Mouse (Mus musculus): ENCODE measurements around the gene A630089N07Rik. TPM values are rescaled to one million over a fixed set of nuclear protein-coding genes. Genes with fewer than 3 reads are reported as not detected.

A630089N07Rik gene
- polyA plus RNA-seq, 1 experiment from 2014 or later = 26.9 TPM

- Histone ChIP-seq H3K27me3 (ENCODE audit: control insufficient read depth, insufficient read depth, low read length) (no peaks in the 10 kb centered on the region), H3K36me3 (ENCODE audit: control insufficient read depth, insufficient read depth, low read length) (peaks cover 12% of the 10 kb centered on the region), H3K9ac (ENCODE audit: low read length) (no peak overlapping the region), H3K9me3 (ENCODE audit: control insufficient read depth, low read length) (no peaks in the 10 kb centered on the region), H3K27ac (ENCODE audit: low read depth, low read length) (no peak overlapping the region), H3K4me2 (no peak overlapping the region), H3K4me3 (ENCODE audit: low read depth, low read length) (no peak overlapping the region), H3K4me1 (ENCODE audit: control insufficient read depth, insufficient read depth, low read length) (no peaks in the 10 kb centered on the region)
- ATAC-seq (ENCODE audit: low FRiP score) (no peak), DNase-seq (ENCODE audit: low spot score, missing footprints) (no peak)
- WGBS = 88% methylated on average over 2 of the region's 2 CpGs
Observed at GRCm38 (mm10) chr16:97953300-97953699, 128.9 kb downstream of the A630089N07Rik start.

- H3K27ac ChIP-seq (ENCODE audit: low read depth, low read length) = no peak overlapping the region
- no peak for ATAC-seq (ENCODE audit: low FRiP score)
- H3K27me3 ChIP-seq (ENCODE audit: control insufficient read depth, insufficient read depth, low read length) = no peaks in the 10 kb centered on the region
- 93% methylated on average over 9 of the region's 9 CpGs for WGBS
- DNase-seq (ENCODE audit: low spot score, missing footprints) = no peak
- H3K9me3 ChIP-seq (ENCODE audit: control insufficient read depth, low read length) = no peaks in the 10 kb centered on the region
- H3K4me1 ChIP-seq (ENCODE audit: control insufficient read depth, insufficient read depth, low read length) = no peaks in the 10 kb centered on the region
- no peak overlapping the region for H3K4me3 ChIP-seq (ENCODE audit: low read depth, low read length)
- H3K4me2 ChIP-seq = no peak overlapping the region
- H3K36me3 ChIP-seq (ENCODE audit: control insufficient read depth, insufficient read depth, low read length) = peaks cover 12% of the 10 kb centered on the region
- no peak overlapping the region for H3K9ac ChIP-seq (ENCODE audit: low read length)
Observed at GRCm38 (mm10) chr16:97952801-97953200, 129.4 kb downstream of the A630089N07Rik start.

GRCm38 (mm10) chr16:97952371-97952770 is 129.9 kb downstream of the A630089N07Rik start:
- peaks cover 12% of the 10 kb centered on the region for H3K36me3 ChIP-seq (ENCODE audit: control insufficient read depth, insufficient read depth, low read length)
- H3K4me1 ChIP-seq (ENCODE audit: control insufficient read depth, insufficient read depth, low read length) = no peaks in the 10 kb centered on the region
- H3K27ac ChIP-seq (ENCODE audit: low read depth, low read length) = no peak overlapping the region
- H3K27me3 ChIP-seq (ENCODE audit: control insufficient read depth, insufficient read depth, low read length) = no peaks in the 10 kb centered on the region
- WGBS = 89% methylated on average over 4 of the region's 4 CpGs
- no peak overlapping the region for H3K9ac ChIP-seq (ENCODE audit: low read length)
- ATAC-seq (ENCODE audit: low FRiP score) = no peak
- H3K4me2 ChIP-seq = no peak overlapping the region
- H3K9me3 ChIP-seq (ENCODE audit: control insufficient read depth, low read length) = no peaks in the 10 kb centered on the region
- no peak for DNase-seq (ENCODE audit: low spot score, missing footprints)
- H3K4me3 ChIP-seq (ENCODE audit: low read depth, low read length) = no peak overlapping the region

Other genes starting within 250 kb of the A630089N07Rik start
- 12.0 and 12.2 TPM in 2 replicates for gene Prdm15, start 230.6 kb downstream of the A630089N07Rik start, polyA plus RNA-seq (2014; fragmentation: Nextera tagmentation; extraction: Ambion mirVana)
- 17.7 and 19.4 TPM in 2 replicates for gene C2cd2, start 119.9 kb downstream of the A630089N07Rik start, polyA plus RNA-seq (2014; fragmentation: Nextera tagmentation; extraction: Ambion mirVana)
- 13.2 and 13.5 TPM in 2 replicates for gene Zbtb21, start 119.8 kb downstream of the A630089N07Rik start, polyA plus RNA-seq (2014; fragmentation: Nextera tagmentation; extraction: Ambion mirVana)
- 19.3 and 21.5 TPM in 2 replicates for gene B230307C23Rik, start 85.1 kb downstream of the A630089N07Rik start, polyA plus RNA-seq (2014; fragmentation: Nextera tagmentation; extraction: Ambion mirVana)